Mouse (Mus musculus) liver, adult 2 months (tissue): ENCODE measurements at regions not wholly inside any gene's neighbourhood (a gene's known extent, or its start where the extent isn't known, plus 50 kb on each side); places are given as distances from the start of the nearest gene placed in this dataset.
A peak's percentile ranks its signal among the peaks of the same experiment; 100 is the strongest.

Experiments used
- DNase-seq: peaks from one replicate; pipeline ENCODE4 v3.0.0-alpha.2; 2011; ENCODE audit warnings: low read depth, low spot score; ENCODE audit errors: extremely low read depth
- H3K27ac ChIP-seq: fragments of 200-500 bp; replicated peaks from 2 replicates; pipeline ENCODE4 v1.5.1; 2012; ENCODE audit warnings: low read depth, mild to moderate bottlenecking, control low read depth, inconsistent platforms, low read length; ENCODE audit not compliant: insufficient read depth
- H3K27me3 ChIP-seq: fragments of 200-500 bp; 2 replicates; pipeline ENCODE4 v1.6.1; 2012; ENCODE audit warnings: mild to moderate bottlenecking, moderate library complexity, low read length, inconsistent platforms; ENCODE audit not compliant: control insufficient read depth, insufficient read depth
- H3K36me3 ChIP-seq: fragments of 200-500 bp; 2 replicates; pipeline ENCODE4 v1.6.1; 2012; ENCODE audit warnings: low read length, inconsistent platforms; ENCODE audit not compliant: control insufficient read depth, insufficient read depth
- H3K4me1 ChIP-seq: fragments of 200-500 bp; 2 replicates; pipeline ENCODE4 v1.6.1; 2011; ENCODE audit warnings: low read length; ENCODE audit not compliant: control insufficient read depth, insufficient read depth
- H3K4me3 ChIP-seq: fragments of 200-500 bp; 2 replicates; pipeline ENCODE4 v1.5.1; 2011; ENCODE audit warnings: low read depth, mild to moderate bottlenecking, control low read depth, low read length, moderate library complexity; ENCODE audit not compliant: insufficient read depth
- H3K79me2 ChIP-seq: fragments of 200-500 bp; 2 replicates; pipeline ENCODE4 v1.6.1; 2012; ENCODE audit warnings: inconsistent platforms, mild to moderate bottlenecking, low read length, moderate library complexity; ENCODE audit not compliant: control insufficient read depth, insufficient read depth
- H3K9ac ChIP-seq: fragments of 200-500 bp; 2 replicates; pipeline ENCODE4 v1.6.1; 2012; ENCODE audit warnings: low read depth, mild to moderate bottlenecking, control low read depth, inconsistent platforms, low read length
- CTCF ChIP-seq: fragments of 200-500 bp; IDR thresholded peaks from 2 replicates; pipeline ENCODE4 v1.5.1; 2011; ENCODE audit warnings: low read depth, low read length, control low read depth
- POLR2A ChIP-seq: fragments of 200-500 bp; IDR thresholded peaks from 2 replicates; pipeline ENCODE4 v1.6.1; 2011; ENCODE audit warnings: low read length, control low read depth; ENCODE audit not compliant: insufficient read depth; ENCODE audit errors: extremely low read depth
- WGBS: fragments of 180-500 bp; shearing (Covaris S2); methylation state at CpG from one replicate; pipeline ENCODE4 v1.1.7; 2018; 5-methylcytosine and 5-hydroxymethylcytosine counted together

DNA sequence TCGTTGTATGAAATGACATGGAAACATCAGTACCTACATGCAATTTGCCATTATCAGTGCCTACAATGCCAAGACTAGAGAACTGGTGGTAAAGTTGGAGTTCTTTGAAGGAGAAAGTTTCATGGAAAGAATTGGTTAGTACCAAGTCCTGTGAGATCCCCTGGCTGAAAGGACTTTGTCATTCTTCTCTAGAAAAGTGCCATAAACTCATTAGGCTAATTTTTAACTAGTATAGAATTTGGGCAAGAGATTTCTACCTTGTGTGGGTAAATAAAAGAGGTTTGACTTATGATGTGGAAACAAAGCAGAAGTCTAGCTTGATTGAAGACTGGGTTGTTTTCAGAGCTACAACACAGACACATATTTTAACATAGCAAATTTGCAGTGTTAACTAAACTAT lies 131.4 kb upstream of the Ccn2 start:
- peak; percentile 86 for DNase-seq
- TF ChIP-seq POLR2A (no peak), CTCF (no peak)
- H3K36me3 ChIP-seq = no peaks in the 10 kb centered on the region
- H3K9ac ChIP-seq = no peak overlapping the region
- H3K79me2 ChIP-seq = no peaks in the 10 kb centered on the region
- no peak overlapping the region for H3K4me3 ChIP-seq
- peak overlapping the region; percentile 26 for H3K27ac ChIP-seq
- 88% methylated on average over 1 of the region's 1 CpGs for WGBS
- peaks cover 7% of the 10 kb centered on the region for H3K4me1 ChIP-seq
- no peaks in the 10 kb centered on the region for H3K27me3 ChIP-seq

DNA sequence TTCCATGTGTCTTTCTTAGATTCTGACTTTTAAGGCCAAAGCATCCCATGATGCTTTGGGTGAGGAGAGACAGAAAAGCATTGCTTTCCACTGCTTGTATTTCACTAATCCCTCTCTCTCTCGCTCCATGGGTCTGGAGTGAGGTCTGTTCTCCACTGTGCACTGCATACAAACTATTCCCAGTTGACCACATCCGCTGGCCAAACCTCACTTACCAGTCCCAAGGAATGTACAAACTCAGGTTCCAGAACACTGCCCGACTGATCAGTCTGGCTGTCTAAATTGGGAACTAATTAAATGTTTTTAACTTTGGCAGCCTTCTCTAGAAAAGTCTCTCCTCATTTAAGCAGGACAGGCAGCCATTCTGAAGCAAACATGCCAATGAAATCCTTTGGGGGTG lies 130.9 kb upstream of the Ccn2 start:
- no peak for DNase-seq
- no peak overlapping the region for H3K4me3 ChIP-seq
- WGBS = 86% methylated on average over 3 of the region's 3 CpGs
- H3K79me2 ChIP-seq = no peaks in the 10 kb centered on the region
- TF ChIP-seq POLR2A = no peak
- TF ChIP-seq CTCF = no peak
- H3K4me1 ChIP-seq = peaks cover 7% of the 10 kb centered on the region
- no peak overlapping the region for H3K9ac ChIP-seq
- H3K27me3 ChIP-seq = no peaks in the 10 kb centered on the region
- H3K27ac ChIP-seq = peak overlapping the region; percentile 67; the same call in 1 of the 2 replicates
- H3K36me3 ChIP-seq = no peaks in the 10 kb centered on the region

DNA sequence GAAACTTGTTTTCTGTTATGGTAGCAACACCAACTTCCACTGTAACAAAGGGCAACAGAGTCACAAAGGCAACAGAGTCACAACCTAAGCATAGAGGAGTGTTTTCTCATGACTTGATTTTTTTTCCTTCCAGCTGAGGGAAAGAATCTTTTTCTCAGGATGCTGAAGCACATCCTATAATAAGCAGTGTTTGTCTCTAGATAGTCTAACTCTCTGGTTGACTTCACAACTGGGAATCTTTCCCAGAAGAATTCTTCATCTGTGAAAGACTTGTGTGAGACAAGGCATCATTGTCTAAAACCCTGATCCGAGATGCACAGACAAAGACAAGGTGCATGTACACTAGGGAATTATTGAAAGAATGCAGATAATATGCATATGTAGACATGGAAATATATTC lies 125.5 kb upstream of the Ccn2 start:
- Histone ChIP-seq H3K27me3 (no peaks in the 10 kb centered on the region), H3K36me3 (no peaks in the 10 kb centered on the region), H3K27ac (no peak overlapping the region), H3K4me1 (peaks cover 5% of the 10 kb centered on the region; the same call in 1 of the 2 replicates), H3K9ac (no peak overlapping the region), H3K4me3 (no peak overlapping the region), H3K79me2 (no peaks in the 10 kb centered on the region)
- 94% methylated on average over 1 of the region's 1 CpGs for WGBS
- DNase-seq = no peak
- TF ChIP-seq CTCF = no peak
- no peak for TF ChIP-seq POLR2A

DNA sequence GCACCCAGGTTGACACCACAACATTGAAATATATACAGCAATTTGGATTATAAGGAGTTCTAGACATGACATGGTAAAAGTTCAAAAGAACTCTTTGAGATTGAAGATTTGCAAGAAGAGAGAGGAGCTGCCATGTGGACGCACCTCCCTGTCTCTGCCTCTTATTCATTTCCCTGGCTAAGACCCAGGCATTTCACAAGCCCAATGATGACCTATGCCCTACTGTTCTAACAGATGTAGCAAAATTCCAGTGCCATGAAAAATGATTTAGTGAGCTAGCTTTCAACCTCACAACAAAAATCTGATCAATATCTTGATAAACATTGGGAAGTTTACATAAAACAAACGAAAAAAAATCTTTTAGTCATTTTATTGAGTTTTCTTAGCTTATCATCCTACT lies 123.7 kb upstream of the Ccn2 start:
- Histone ChIP-seq H3K4me1 (peaks cover 5% of the 10 kb centered on the region; the same call in 1 of the 2 replicates), H3K27ac (no peak overlapping the region), H3K79me2 (no peaks in the 10 kb centered on the region), H3K9ac (no peak overlapping the region), H3K36me3 (no peaks in the 10 kb centered on the region), H3K4me3 (no peak overlapping the region), H3K27me3 (no peaks in the 10 kb centered on the region)
- TF ChIP-seq CTCF (no peak), POLR2A (no peak)
- WGBS = 17% methylated on average over 2 of the region's 2 CpGs
- peak; percentile 97 for DNase-seq

DNA sequence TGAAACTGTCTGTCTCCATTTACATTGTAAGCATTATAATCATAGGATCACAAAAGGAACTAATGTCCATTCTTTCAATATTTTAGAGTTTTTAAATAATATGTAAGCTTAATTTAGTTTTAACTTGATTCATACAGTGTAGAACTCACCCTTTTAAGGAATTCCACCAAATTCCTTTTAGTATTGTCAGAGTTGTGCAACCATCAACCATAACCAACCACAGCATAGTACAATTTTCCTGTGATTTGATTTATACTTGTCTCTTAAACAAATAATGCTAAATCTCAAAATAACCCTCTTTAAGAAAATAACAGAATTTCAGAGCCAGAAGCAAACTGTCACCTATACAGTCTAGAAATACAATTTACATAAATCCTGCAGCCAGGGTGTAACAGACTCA lies 119.0 kb upstream of the Ccn2 start:
- peaks cover 5% of the 10 kb centered on the region; the same call in 1 of the 2 replicates for H3K4me1 ChIP-seq
- no peak overlapping the region for H3K27ac ChIP-seq
- no peaks in the 10 kb centered on the region for H3K36me3 ChIP-seq
- H3K79me2 ChIP-seq = no peaks in the 10 kb centered on the region
- no peak overlapping the region for H3K4me3 ChIP-seq
- no peak for TF ChIP-seq POLR2A
- no peak overlapping the region for H3K9ac ChIP-seq
- H3K27me3 ChIP-seq = no peaks in the 10 kb centered on the region
- DNase-seq = no peak

DNA sequence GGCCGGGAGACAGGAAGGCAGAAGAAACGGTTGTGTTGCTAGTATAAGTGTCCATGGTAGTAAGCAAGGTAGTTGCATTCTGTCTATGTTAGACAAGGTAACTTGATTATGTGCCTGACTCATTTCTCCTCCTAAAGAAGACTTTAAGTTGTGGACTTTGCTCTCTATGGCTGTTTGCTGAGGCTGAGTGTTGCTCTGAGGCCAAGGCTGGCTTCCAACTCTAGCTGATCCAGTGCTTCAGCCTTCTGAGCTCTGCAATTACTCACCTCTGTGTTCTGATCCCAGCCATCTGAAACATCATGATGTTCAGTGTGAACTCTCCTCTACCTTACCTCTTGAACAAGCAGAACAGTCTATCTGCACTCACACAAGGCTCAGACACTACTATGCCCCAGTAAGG lies 116.7 kb upstream of the Ccn2 start:
- peak; percentile 26 for DNase-seq
- Histone ChIP-seq H3K9ac (no peak overlapping the region), H3K27me3 (no peaks in the 10 kb centered on the region), H3K36me3 (no peaks in the 10 kb centered on the region), H3K27ac (no peak overlapping the region), H3K4me3 (no peak overlapping the region), H3K4me1 (no peaks in the 10 kb centered on the region), H3K79me2 (no peaks in the 10 kb centered on the region)
- TF ChIP-seq CTCF (no peak), POLR2A (no peak)
- 95% methylated on average over 2 of the region's 2 CpGs for WGBS
